Mouse (Mus musculus) erythroblast, embryonic 14.5 days (primary cell): ENCODE results near the gene Tmem30b.

Source experiments
- GATA1 ChIP-seq: IDR thresholded peaks from 2 replicates; pipeline ENCODE4 v1.6.1; 2012; ENCODE audit warnings: low read length, inconsistent platforms, mixed read lengths
- TAL1 ChIP-seq: IDR thresholded peaks from 3 replicates; pipeline ENCODE4 v1.6.1; 2012; ENCODE audit warnings: low read length, inconsistent platforms, mixed read lengths

DNA sequence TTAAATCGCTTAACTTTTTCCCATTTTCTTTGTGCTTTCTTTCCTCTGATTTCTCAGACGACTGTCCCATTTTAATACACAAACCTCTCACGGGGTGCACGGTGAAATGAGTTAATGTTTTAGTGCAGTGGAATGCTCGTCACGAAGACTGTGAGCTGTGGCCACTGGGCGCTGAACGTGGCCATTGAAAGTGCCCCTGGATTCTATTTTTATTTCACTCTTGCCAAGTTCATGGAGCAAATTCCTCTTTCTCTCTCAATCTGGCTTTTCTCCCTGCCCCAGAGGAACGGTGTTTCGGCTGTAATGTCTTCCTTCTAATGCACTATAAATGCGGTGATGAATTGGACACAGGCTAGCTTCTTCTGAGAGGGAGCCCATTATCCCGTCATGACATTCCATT is 23.1 kb downstream of the Tmem30b start:
- no peak for TF ChIP-seq GATA1
- no peak for TF ChIP-seq TAL1
